Mouse (Mus musculus) forebrain, embryonic 11.5 days (tissue): ENCODE results near the gene Id1. TPM values are rescaled to one million over a fixed set of nuclear protein-coding genes. Genes with fewer than 3 reads are reported as not detected.

Experiments
- ATAC-seq: fragments of 200-750 bp; cut with Nextera tagmentation; replicated peaks from 2 replicates; pipeline ENCODE4 v1.8.0; 2017; ENCODE audit warnings: moderate TSS enrichment; ENCODE audit not compliant: low FRiP score
- DNase-seq: peaks from one replicate; pipeline ENCODE4 v3.0.0-alpha.2; 2017; ENCODE audit warnings: low spot score
- H3K27ac ChIP-seq: fragments of 300-500 bp; sonication (generic); 2 replicates; pipeline ENCODE4 v1.5.1; 2014; ENCODE audit warnings: low read depth, low read length
- H3K27me3 ChIP-seq: fragments of 300-500 bp; sonication (generic); 2 replicates; pipeline ENCODE4 v1.6.1; 2014; ENCODE audit warnings: mild to moderate bottlenecking, low read length, mixed read lengths; ENCODE audit not compliant: control insufficient read depth, insufficient read depth
- H3K36me3 ChIP-seq: fragments of 300-500 bp; sonication (generic); 2 replicates; pipeline ENCODE4 v1.6.1; 2014; ENCODE audit warnings: mild to moderate bottlenecking, low read length, moderate library complexity, mixed read lengths; ENCODE audit not compliant: control insufficient read depth, insufficient read depth
- H3K4me1 ChIP-seq: fragments of 300-500 bp; sonication (generic); replicated peaks from 2 replicates; pipeline ENCODE4 v1.6.1; 2014; ENCODE audit warnings: low read length, mixed read lengths; ENCODE audit not compliant: control insufficient read depth, insufficient read depth
- H3K4me2 ChIP-seq: fragments of 300-500 bp; sonication (generic); 2 replicates; pipeline ENCODE4 v1.6.1; 2014; ENCODE audit warnings: low read depth, mild to moderate bottlenecking, low read length, moderate library complexity, mixed read lengths; ENCODE audit not compliant: severe bottlenecking
- H3K4me3 ChIP-seq: fragments of 300-500 bp; sonication (generic); 2 replicates; pipeline ENCODE4 v1.5.1; 2014; ENCODE audit warnings: low read depth, low read length
- H3K9ac ChIP-seq: fragments of 300-500 bp; sonication (generic); 2 replicates; pipeline ENCODE4 v1.6.1; 2014; ENCODE audit warnings: low read length
- H3K9me3 ChIP-seq: fragments of 300-500 bp; sonication (generic); 2 replicates; pipeline ENCODE4 v1.6.1; 2016; ENCODE audit warnings: low read length, mixed read lengths; ENCODE audit not compliant: control insufficient read depth
- whole genome bisulfite sequencing: fragments of 180-500 bp; shearing (Covaris S2); extraction: QIAGEN DNeasy Blood & Tissue Kit; methylation state at CpG from one replicate; pipeline ENCODE4 v1.1.7; 2014; 5-methylcytosine and 5-hydroxymethylcytosine counted together
- polyA plus RNA-seq: library from polyadenylated mRNA; unstranded; fragments of >200 nt; fragmentation: Nextera tagmentation; extraction: Ambion mirVana; gene quantifications from 2 replicates; pipeline ENCODE4 v1.2.1, GENCODE M21; 2014

Gene Id1
- polyA plus RNA-seq, 1 experiment from 2014 or later: 53.1 TPM

GRCm38 (mm10) chr2:152764172-152765044, 28.4 kb downstream of the Id1 start:
- ATAC-seq (peak; percentile 50; the same call in 1 of the 2 replicates), DNase-seq (peak; percentile 67)
- no peaks in the 10 kb centered on the region for H3K36me3 ChIP-seq
- peaks cover 6% of the 10 kb centered on the region; the same call in 1 of the 2 replicates for H3K4me1 ChIP-seq
- peak overlapping the region; percentile 18; the same call in 1 of the 2 replicates for H3K27ac ChIP-seq
- H3K9me3 ChIP-seq: no peaks in the 10 kb centered on the region
- WGBS: 2% methylated on average over 14 of the region's 14 CpGs
- H3K9ac ChIP-seq: peak overlapping the region; percentile 27; the same call in 1 of the 2 replicates
- H3K4me2 ChIP-seq: peak overlapping the region; percentile 43
- H3K27me3 ChIP-seq: no peaks in the 10 kb centered on the region
- H3K4me3 ChIP-seq: 0 out of 2 replicates have a peak overlapping the region, but pooled peaks have one; percentile 3

GRCm38 (mm10) chr2:152765045-152765674, 29.1 kb downstream of the Id1 start:
- DNase-seq: peak; percentile 61
- H3K4me3 ChIP-seq: 0 out of 2 replicates have a peak overlapping the region, but pooled peaks have one; percentile 3
- no peak overlapping the region for H3K27ac ChIP-seq

GRCm38 (mm10) chr2:152766387-152767123, 30.5 kb downstream of the Id1 start:
- H3K27ac ChIP-seq: no peak overlapping the region
- no peak overlapping the region for H3K9ac ChIP-seq
- no peak overlapping the region for H3K4me2 ChIP-seq
- WGBS: 22% methylated on average over 25 of the region's 25 CpGs
- no peaks in the 10 kb centered on the region for H3K27me3 ChIP-seq
- H3K9me3 ChIP-seq: no peaks in the 10 kb centered on the region
- ATAC-seq (peak; percentile 63), DNase-seq (peak; percentile 95)
- H3K36me3 ChIP-seq: no peaks in the 10 kb centered on the region
- H3K4me3 ChIP-seq: no peak overlapping the region
- H3K4me1 ChIP-seq: peaks cover 6% of the 10 kb centered on the region; the same call in 1 of the 2 replicates

More at GRCm38 (mm10) chr2:152765045-152765674, 29.1 kb downstream of the Id1 start:
- Histone ChIP-seq H3K4me1 (peaks cover 6% of the 10 kb centered on the region; the same call in 1 of the 2 replicates), H3K9ac (no peak overlapping the region), H3K4me2 (peak overlapping the region; percentile 43; the same call in 1 of the 2 replicates), H3K36me3 (no peaks in the 10 kb centered on the region), H3K9me3 (no peaks in the 10 kb centered on the region), H3K27me3 (no peaks in the 10 kb centered on the region)
- 21% methylated on average over 4 of the region's 7 CpGs for WGBS
- peak; percentile 31 for ATAC-seq

- H3K9ac ChIP-seq: no peak overlapping the region
- WGBS: 58% methylated on average over 12 of the region's 12 CpGs
- DNase-seq: no peak
- no peak overlapping the region for H3K27ac ChIP-seq
- no peaks in the 10 kb centered on the region for H3K27me3 ChIP-seq
- peaks cover 6% of the 10 kb centered on the region; the same call in 1 of the 2 replicates for H3K4me1 ChIP-seq
- peak; percentile 31 for ATAC-seq
- H3K36me3 ChIP-seq: no peaks in the 10 kb centered on the region
- no peak overlapping the region for H3K4me3 ChIP-seq
- H3K4me2 ChIP-seq: no peak overlapping the region
- no peaks in the 10 kb centered on the region for H3K9me3 ChIP-seq
These were observed 31.7 kb downstream of the Id1 start for GRCm38 (mm10) chr2:152767618-152768271.

GRCm38 (mm10) chr2:152769677-152770076, 33.6 kb downstream of the Id1 start:
- H3K9me3 ChIP-seq: no peaks in the 10 kb centered on the region
- H3K27me3 ChIP-seq: no peaks in the 10 kb centered on the region
- no peak overlapping the region for H3K9ac ChIP-seq
- peaks cover under 1% of the 10 kb centered on the region; the same call in 1 of the 2 replicates for H3K4me1 ChIP-seq
- ATAC-seq (no peak), DNase-seq (no peak)
- H3K4me2 ChIP-seq: no peak overlapping the region
- 88% methylated on average over 7 of the region's 7 CpGs for WGBS
- no peaks in the 10 kb centered on the region for H3K36me3 ChIP-seq
- no peak overlapping the region for H3K4me3 ChIP-seq
- H3K27ac ChIP-seq: no peak overlapping the region

GRCm38 (mm10) chr2:152771571-152771970, 35.5 kb downstream of the Id1 start:
- Histone ChIP-seq H3K27ac (no peak overlapping the region), H3K4me1 (no peaks in the 10 kb centered on the region), H3K9ac (no peak overlapping the region), H3K36me3 (no peaks in the 10 kb centered on the region), H3K27me3 (no peaks in the 10 kb centered on the region), H3K4me2 (no peak overlapping the region), H3K4me3 (no peak overlapping the region), H3K9me3 (no peaks in the 10 kb centered on the region)
- DNase-seq (no peak), ATAC-seq (no peak)
- 92% methylated on average over 9 of the region's 9 CpGs for WGBS

GRCm38 (mm10) chr2:152772231-152772630, 36.2 kb downstream of the Id1 start:
- Histone ChIP-seq H3K4me1 (no peaks in the 10 kb centered on the region), H3K9me3 (no peaks in the 10 kb centered on the region), H3K27ac (no peak overlapping the region), H3K4me3 (no peak overlapping the region), H3K9ac (no peak overlapping the region), H3K4me2 (no peak overlapping the region), H3K27me3 (no peaks in the 10 kb centered on the region), H3K36me3 (no peaks in the 10 kb centered on the region)
- 20% methylated on average over 1 of the region's 1 CpGs for WGBS
- DNase-seq: no peak
- no peak for ATAC-seq

GRCm38 (mm10) chr2:152775357-152775756, 39.3 kb downstream of the Id1 start:
- no peak overlapping the region for H3K4me3 ChIP-seq
- H3K9ac ChIP-seq: no peak overlapping the region
- H3K4me1 ChIP-seq: no peaks in the 10 kb centered on the region
- H3K27me3 ChIP-seq: no peaks in the 10 kb centered on the region
- no peak overlapping the region for H3K4me2 ChIP-seq
- WGBS: 81% methylated on average over 4 of the region's 4 CpGs
- no peaks in the 10 kb centered on the region for H3K9me3 ChIP-seq
- H3K36me3 ChIP-seq: no peaks in the 10 kb centered on the region; the same call in 1 of the 2 replicates
- no peak overlapping the region for H3K27ac ChIP-seq
- ATAC-seq (no peak), DNase-seq (no peak)
